Mouse (Mus musculus) retina, postnatal 1 day (tissue): ENCODE measurements around the gene Arhgef28.
A peak's percentile ranks its signal among the peaks of the same experiment; 100 is the strongest.

Source experiments
- DNase-seq: peaks from one replicate; pipeline ENCODE4 v3.0.0-alpha.2; 2012

Arhgef28 gene

GRCm38 (mm10) chr13:98182330-98182729 is 23.9 kb downstream of the Arhgef28 start:
- no peak for DNase-seq

- DNase-seq: peak; percentile 28
Measured at GRCm38 (mm10) chr13:98180636-98181035, 25.6 kb downstream of the Arhgef28 start.

GRCm38 (mm10) chr13:98175323-98176007 is 30.8 kb downstream of the Arhgef28 start:
- DNase-seq: no peak

GRCm38 (mm10) chr13:98173008-98173407 is 33.2 kb downstream of the Arhgef28 start:
- no peak for DNase-seq

GRCm38 (mm10) chr13:98172365-98172764 is 33.9 kb downstream of the Arhgef28 start:
- DNase-seq: no peak

- no peak for DNase-seq
Measured at GRCm38 (mm10) chr13:98171706-98172105, 34.5 kb downstream of the Arhgef28 start.

GRCm38 (mm10) chr13:98171257-98171656 is 35.0 kb downstream of the Arhgef28 start:
- DNase-seq: peak; percentile 58

GRCm38 (mm10) chr13:98164878-98165277 is 41.4 kb downstream of the Arhgef28 start:
- no peak for DNase-seq

GRCm38 (mm10) chr13:98161496-98161895 is 44.7 kb downstream of the Arhgef28 start:
- DNase-seq: no peak

GRCm38 (mm10) chr13:98156656-98157055 is 49.6 kb downstream of the Arhgef28 start:
- DNase-seq: peak; percentile 32

- DNase-seq: no peak
Measured at GRCm38 (mm10) chr13:98152759-98153158, 53.5 kb downstream of the Arhgef28 start.

GRCm38 (mm10) chr13:98147532-98147931 is 58.7 kb downstream of the Arhgef28 start:
- no peak for DNase-seq

- peak; percentile 69 for DNase-seq
Measured at GRCm38 (mm10) chr13:98146573-98147160, 59.6 kb downstream of the Arhgef28 start.

- DNase-seq: no peak
Measured at GRCm38 (mm10) chr13:98145310-98145709, 60.9 kb downstream of the Arhgef28 start.

- DNase-seq: no peak
Measured at GRCm38 (mm10) chr13:98143000-98143399, 63.2 kb downstream of the Arhgef28 start.

- DNase-seq: no peak
Measured at GRCm38 (mm10) chr13:98140626-98141025, 65.6 kb downstream of the Arhgef28 start.

GRCm38 (mm10) chr13:98138786-98139185 is 67.5 kb downstream of the Arhgef28 start:
- no peak for DNase-seq

GRCm38 (mm10) chr13:98135890-98136555 is 70.2 kb downstream of the Arhgef28 start:
- no peak for DNase-seq

- no peak for DNase-seq
Measured at GRCm38 (mm10) chr13:98132951-98133350, 73.3 kb downstream of the Arhgef28 start.

- DNase-seq: no peak
Measured at GRCm38 (mm10) chr13:98132264-98132663, 74.0 kb downstream of the Arhgef28 start.

- DNase-seq: no peak
Measured at GRCm38 (mm10) chr13:98125666-98126065, 80.6 kb downstream of the Arhgef28 start.

- no peak for DNase-seq
Measured at GRCm38 (mm10) chr13:98124113-98124745, 82.0 kb downstream of the Arhgef28 start.

- DNase-seq: no peak
Measured at GRCm38 (mm10) chr13:98122766-98123165, 83.5 kb downstream of the Arhgef28 start.

- no peak for DNase-seq
Measured at GRCm38 (mm10) chr13:98121993-98122392, 84.2 kb downstream of the Arhgef28 start.
